Mouse (Mus musculus) kidney, embryonic 16.5 days (tissue): ENCODE results near the gene Phf23. TPM values are rescaled to one million over a fixed set of nuclear protein-coding genes. Genes with fewer than 3 reads are reported as not detected.

Source experiments
- ATAC-seq: fragments of 200-750 bp; cut with Nextera tagmentation; 2 replicates; pipeline ENCODE4 v1.8.0; 2017; ENCODE audit warnings: moderate TSS enrichment; ENCODE audit not compliant: low FRiP score, low TSS enrichment
- H3K27ac ChIP-seq: fragments of 300-500 bp; sonication (generic); 2 replicates; pipeline ENCODE4 v1.5.1; 2014; ENCODE audit warnings: low read length
- H3K27me3 ChIP-seq: fragments of 300-500 bp; sonication (generic); 2 replicates; pipeline ENCODE4 v1.6.1; 2014; ENCODE audit warnings: low read length, control low read depth, mixed read lengths; ENCODE audit not compliant: insufficient read depth
- H3K36me3 ChIP-seq: fragments of 300-500 bp; sonication (generic); 2 replicates; pipeline ENCODE4 v1.6.1; 2014; ENCODE audit warnings: low read length, control low read depth, mixed read lengths; ENCODE audit not compliant: insufficient read depth
- H3K4me1 ChIP-seq: fragments of 300-500 bp; sonication (generic); 2 replicates; pipeline ENCODE4 v1.6.1; 2014; ENCODE audit warnings: low read length, control low read depth, mixed read lengths; ENCODE audit not compliant: insufficient read depth
- H3K4me2 ChIP-seq: fragments of 300-500 bp; sonication (generic); replicated peaks from 2 replicates; pipeline ENCODE4 v1.6.1; 2014; ENCODE audit warnings: low read depth, low read length
- H3K4me3 ChIP-seq: fragments of 300-500 bp; sonication (generic); 2 replicates; pipeline ENCODE4 v1.5.1; 2014; ENCODE audit warnings: mild to moderate bottlenecking, low read length
- H3K9ac ChIP-seq: fragments of 300-500 bp; sonication (generic); replicated peaks from 2 replicates; pipeline ENCODE4 v1.6.1; 2014; ENCODE audit warnings: low read length
- H3K9me3 ChIP-seq: fragments of 300-500 bp; sonication (generic); 2 replicates; pipeline ENCODE4 v1.6.1; 2016; ENCODE audit warnings: low read length, control low read depth
- WGBS: fragments of 180-500 bp; shearing (Covaris S2); extraction: QIAGEN DNeasy Blood & Tissue Kit; methylation state at CpG from one replicate; pipeline ENCODE4 v1.1.7; 2014; 5-methylcytosine and 5-hydroxymethylcytosine counted together
- polyA plus RNA-seq: library from polyadenylated mRNA; unstranded; fragments of >200 nt; fragmentation: Nextera tagmentation; extraction: Ambion mirVana; gene quantifications from 2 replicates; pipeline ENCODE4 v1.2.1, GENCODE M21; 2015

Phf23 gene
- polyA plus RNA-seq, 1 experiment from 2014 or later = 74.5 TPM

DNA sequence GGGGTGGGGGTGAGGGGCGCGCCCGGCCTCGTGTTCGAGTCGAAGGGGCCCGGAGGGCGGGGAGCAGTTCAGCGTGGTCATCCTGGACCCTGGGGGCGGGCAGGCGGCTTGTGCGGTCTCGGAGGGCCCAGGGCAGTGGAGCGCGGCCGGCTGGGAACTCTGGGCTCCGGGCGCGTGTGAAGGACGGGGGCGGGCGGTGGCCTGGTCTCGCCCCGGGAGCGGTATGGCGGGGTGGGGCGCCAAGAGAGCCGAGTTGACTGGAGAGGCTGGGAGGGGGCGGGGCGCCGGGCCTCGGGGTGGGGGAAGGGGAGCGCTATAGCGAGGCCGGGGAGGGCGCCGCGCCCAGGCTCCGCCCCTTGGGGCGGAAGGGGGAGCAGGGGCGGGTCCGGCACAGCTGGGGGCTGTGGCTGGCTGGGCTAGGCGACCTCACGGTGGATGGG lies 1.5 kb downstream of the Phf23 start:
- Histone ChIP-seq H3K4me3 (peak overlapping the region; percentile 98), H3K9ac (peak overlapping the region; percentile 94), H3K27me3 (no peaks in the 10 kb centered on the region), H3K4me1 (peaks cover 37% of the 10 kb centered on the region), H3K27ac (peak overlapping the region; percentile 99), H3K36me3 (peaks cover 33% of the 10 kb centered on the region), H3K4me2 (peak overlapping the region; percentile 60), H3K9me3 (no peaks in the 10 kb centered on the region)
- WGBS = 1% methylated on average over 31 of the region's 44 CpGs
- ATAC-seq = peak; percentile 69

DNA sequence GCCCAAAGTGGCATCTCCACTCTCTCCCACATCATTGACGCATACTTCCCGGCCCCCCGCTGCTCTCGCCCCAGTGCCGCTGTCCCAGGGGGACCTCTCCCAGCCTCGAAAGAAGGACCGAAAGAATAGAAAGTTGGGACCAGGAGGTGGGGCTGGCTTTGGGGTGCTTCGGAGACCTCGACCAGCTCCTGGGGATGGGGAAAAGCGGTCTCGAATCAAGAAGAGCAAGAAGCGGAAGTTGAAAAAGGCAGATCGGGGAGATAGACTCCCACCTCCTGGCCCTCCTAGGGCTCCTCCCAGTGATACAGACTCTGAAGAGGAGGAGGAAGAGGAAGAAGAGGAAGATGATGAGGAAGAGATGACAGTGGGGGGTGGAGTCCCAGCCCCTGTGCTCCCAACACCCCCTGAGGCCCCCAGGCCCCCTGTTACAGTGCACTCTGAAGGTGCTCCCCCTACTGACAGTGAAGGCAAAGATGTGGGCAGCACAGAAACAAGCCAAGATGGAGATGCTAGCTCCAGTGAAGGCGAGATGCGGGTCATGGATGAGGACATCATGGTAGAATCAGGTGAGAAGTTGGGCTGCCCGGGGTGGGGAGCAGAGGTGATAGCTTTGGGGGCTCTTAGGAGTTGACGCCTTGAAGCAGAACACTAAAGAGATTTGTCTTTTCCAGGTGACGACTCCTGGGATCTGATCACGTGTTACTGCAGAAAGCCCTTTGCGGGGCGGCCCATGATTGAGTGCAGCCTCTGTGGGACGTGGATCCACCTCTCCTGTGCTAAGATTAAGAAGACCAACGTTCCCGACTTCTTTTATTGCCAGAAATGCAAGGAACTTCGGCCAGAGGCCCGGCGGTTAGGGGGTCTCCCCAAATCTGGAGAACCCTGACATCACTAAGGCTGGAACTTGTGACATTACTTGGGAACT lies 3.3 kb downstream of the Phf23 start:
- H3K4me3 ChIP-seq = peak overlapping the region; percentile 2; the same call in 1 of the 2 replicates
- no peak overlapping the region for H3K9ac ChIP-seq
- peaks cover 45% of the 10 kb centered on the region for H3K4me1 ChIP-seq
- no peak overlapping the region for H3K4me2 ChIP-seq
- 91% methylated on average over 27 of the region's 27 CpGs for WGBS
- no peak overlapping the region for H3K27ac ChIP-seq
- ATAC-seq = no peak
- H3K27me3 ChIP-seq = no peaks in the 10 kb centered on the region
- H3K9me3 ChIP-seq = no peaks in the 10 kb centered on the region
- peaks cover 34% of the 10 kb centered on the region for H3K36me3 ChIP-seq

DNA sequence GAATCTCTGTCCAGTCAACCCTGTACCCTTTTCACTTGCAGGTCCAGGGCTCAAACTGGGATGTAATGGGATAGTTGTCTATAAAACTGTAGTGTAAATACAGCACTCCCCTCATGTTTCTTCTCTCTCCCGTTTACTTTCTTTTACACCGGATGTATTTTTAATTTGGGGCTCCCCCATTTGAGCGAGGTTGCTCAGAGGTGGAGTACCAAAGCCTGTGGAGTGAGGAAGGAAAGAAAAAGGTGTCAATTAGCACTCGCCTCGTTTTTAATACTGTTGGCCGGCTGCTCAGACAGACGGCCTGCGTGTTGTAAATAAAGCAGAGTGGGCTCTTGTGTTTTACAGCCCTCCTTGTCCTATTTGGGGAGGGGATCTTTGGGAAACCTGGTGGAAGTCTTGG lies 4.1 kb downstream of the Phf23 start:
- Histone ChIP-seq H3K4me1 (peaks cover 41% of the 10 kb centered on the region), H3K4me3 (no peak overlapping the region), H3K27ac (peak overlapping the region; percentile 97), H3K4me2 (no peak overlapping the region), H3K27me3 (no peaks in the 10 kb centered on the region), H3K9me3 (no peaks in the 10 kb centered on the region), H3K36me3 (peaks cover 29% of the 10 kb centered on the region), H3K9ac (no peak overlapping the region)
- no peak for ATAC-seq
- 60% methylated on average over 8 of the region's 8 CpGs for WGBS

DNA sequence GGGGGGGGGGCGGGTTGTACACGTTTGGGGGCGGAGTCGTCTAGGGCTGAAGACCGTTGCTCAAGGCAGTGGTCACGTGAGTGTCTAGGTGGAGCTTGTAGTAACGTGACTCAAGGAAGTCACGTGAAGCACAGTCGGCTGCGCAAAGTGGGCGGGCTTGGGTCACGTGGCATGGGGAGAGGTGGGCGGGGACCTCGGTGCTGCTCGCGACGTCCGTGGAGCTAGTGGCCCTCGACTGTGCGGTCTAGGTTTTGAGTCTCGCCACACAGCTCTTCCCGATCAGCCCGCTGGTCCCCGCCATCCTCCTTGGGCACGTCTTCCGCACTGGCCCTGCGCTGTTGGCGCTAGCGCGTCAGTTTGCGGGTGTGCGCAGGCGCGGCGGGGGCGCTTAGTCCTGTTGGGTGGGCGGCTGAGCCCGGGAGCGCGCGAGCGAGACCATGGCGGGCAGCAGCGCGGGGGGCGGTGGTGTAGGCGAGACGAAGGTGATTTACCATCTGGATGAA lies 4.9 kb downstream of the Phf23 start, which contains the start of gene Dvl2:
Gene Dvl2 (plus strand): TSS at position 200 of the 503 bp plus-strand sequence.
- ATAC-seq = peak; percentile 33
- WGBS = 1% methylated on average over 48 of the region's 48 CpGs
- H3K9me3 ChIP-seq = no peaks in the 10 kb centered on the region

DNA sequence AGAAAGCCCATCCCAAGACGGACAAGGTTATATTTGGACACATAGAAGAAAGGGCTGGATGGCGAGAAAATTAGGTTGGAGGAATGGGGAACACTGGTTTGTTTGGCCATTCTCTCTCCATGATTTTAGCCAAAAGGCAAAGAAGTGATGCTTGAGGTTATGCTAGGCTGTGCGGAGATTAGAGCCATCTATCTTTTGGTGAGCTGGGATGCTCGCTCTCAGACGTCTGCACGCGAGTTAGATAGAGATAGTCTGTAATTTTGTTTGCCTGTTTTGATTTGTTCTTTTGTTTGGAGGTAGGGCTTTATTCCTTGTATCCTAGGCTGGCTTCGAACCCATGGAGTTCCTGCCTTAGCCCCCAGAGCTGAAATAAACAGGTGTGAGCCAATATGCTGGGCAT lies 5.6 kb downstream of the Phf23 start:
- Histone ChIP-seq H3K9ac (peak overlapping the region; percentile 87), H3K9me3 (no peaks in the 10 kb centered on the region), H3K27ac (peak overlapping the region; percentile 97), H3K36me3 (peaks cover 41% of the 10 kb centered on the region), H3K4me2 (peak overlapping the region; percentile 82), H3K27me3 (no peaks in the 10 kb centered on the region), H3K4me1 (peaks cover 36% of the 10 kb centered on the region), H3K4me3 (peak overlapping the region; percentile 80)
- 11% methylated on average over 8 of the region's 8 CpGs for WGBS
- no peak for ATAC-seq

More for the DNA sequence above, 4.9 kb downstream of the Phf23 start, which contains the start of gene Dvl2:
- peaks cover 34% of the 10 kb centered on the region for H3K36me3 ChIP-seq
- peak within 1 kb of the TSS; percentile 80 for H3K4me3 ChIP-seq
- peak within 1 kb of the TSS; percentile 97 for H3K27ac ChIP-seq
- H3K4me2 ChIP-seq = peak within 1 kb of the TSS; percentile 82
- H3K27me3 ChIP-seq = no peaks in the 10 kb centered on the region
- peak within 1 kb of the TSS; percentile 87 for H3K9ac ChIP-seq
- H3K4me1 ChIP-seq = peaks cover 36% of the 10 kb centered on the region

DNA sequence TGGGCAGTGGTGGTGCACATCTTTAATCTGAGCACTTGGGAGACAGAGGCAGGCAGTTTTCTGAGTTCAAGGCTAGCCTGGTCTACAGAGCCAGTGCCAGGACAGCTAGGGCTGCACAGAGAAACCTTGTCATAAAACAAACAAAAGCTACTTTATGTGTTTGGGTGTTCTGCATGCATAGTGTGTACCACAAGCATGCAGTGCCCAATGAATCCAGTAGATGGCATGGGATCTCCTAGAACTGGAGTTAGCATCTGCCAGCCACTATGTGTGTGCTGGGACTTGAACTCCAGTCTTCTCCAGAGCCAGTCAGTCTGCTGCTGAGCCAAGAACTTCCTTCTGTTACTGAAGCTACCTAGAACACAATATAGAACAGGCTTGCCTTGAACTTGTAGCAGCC lies 6.3 kb downstream of the Phf23 start:
- peak overlapping the region; percentile 87 for H3K9ac ChIP-seq
- peaks cover 36% of the 10 kb centered on the region for H3K4me1 ChIP-seq
- peaks cover 48% of the 10 kb centered on the region for H3K36me3 ChIP-seq
- no peaks in the 10 kb centered on the region for H3K9me3 ChIP-seq
- H3K27ac ChIP-seq = no peak overlapping the region
- H3K4me2 ChIP-seq = peak overlapping the region; percentile 82
- ATAC-seq = no peak
- no peaks in the 10 kb centered on the region for H3K27me3 ChIP-seq
- H3K4me3 ChIP-seq = peak overlapping the region; percentile 80

DNA sequence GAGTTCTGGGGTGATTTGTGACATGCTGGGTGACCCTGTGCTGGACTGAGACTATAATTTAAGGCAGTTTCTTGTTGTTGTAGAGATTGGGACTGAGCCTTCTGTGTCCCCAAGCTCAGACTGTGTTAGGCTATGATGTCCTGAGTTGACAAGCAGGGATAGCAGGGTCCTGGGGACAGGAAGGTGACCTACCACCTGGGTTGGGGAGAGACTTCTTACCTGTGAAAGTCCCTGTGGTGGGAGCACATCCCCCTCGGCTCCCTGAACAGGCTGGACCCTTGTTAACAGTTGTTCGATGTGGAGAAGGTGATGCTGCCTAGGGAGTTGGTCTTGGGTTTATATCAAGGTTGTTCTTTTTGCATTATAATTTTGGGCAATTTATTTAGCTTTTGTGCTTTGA lies 6.9 kb downstream of the Phf23 start:
- H3K9ac ChIP-seq = 0 out of 2 replicates have a peak overlapping the region, but pooled peaks have one; percentile 15
- no peak for ATAC-seq
- 86% methylated on average over 2 of the region's 2 CpGs for WGBS

DNA sequence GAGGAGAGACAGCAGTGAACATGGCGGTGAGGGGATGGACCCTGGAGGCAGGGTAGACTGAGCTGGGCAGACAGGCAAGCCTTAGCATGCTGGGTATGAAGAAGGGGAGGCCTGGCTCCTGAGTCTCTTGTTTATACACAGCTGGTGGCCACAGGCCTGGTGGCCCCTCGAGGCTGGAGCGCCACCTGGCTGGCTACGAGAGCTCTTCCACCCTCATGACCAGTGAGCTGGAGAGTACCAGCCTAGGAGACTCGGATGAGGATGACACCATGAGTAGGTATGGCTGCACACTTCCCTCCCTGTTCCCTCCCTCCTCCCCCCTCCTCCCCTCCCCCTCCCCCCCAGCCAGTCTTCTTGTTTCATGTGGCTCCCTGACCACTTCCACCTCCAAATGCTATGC lies 9.9 kb downstream of the Phf23 start:
- 56% methylated on average over 5 of the region's 5 CpGs for WGBS
- H3K9me3 ChIP-seq = no peaks in the 10 kb centered on the region
- no peak overlapping the region for H3K4me3 ChIP-seq
- H3K27me3 ChIP-seq = no peaks in the 10 kb centered on the region
- ATAC-seq = peak; percentile 36; the same call in 1 of the 2 replicates
- peaks cover 25% of the 10 kb centered on the region for H3K4me1 ChIP-seq
- no peak overlapping the region for H3K9ac ChIP-seq
- no peak overlapping the region for H3K4me2 ChIP-seq
- no peak overlapping the region for H3K27ac ChIP-seq
- peaks cover 61% of the 10 kb centered on the region for H3K36me3 ChIP-seq

More for the DNA sequence above, 6.9 kb downstream of the Phf23 start:
- H3K4me1 ChIP-seq = peaks cover 33% of the 10 kb centered on the region
- no peak overlapping the region for H3K4me3 ChIP-seq
- H3K27ac ChIP-seq = no peak overlapping the region
- H3K27me3 ChIP-seq = no peaks in the 10 kb centered on the region
- peak overlapping the region; percentile 82 for H3K4me2 ChIP-seq
- no peaks in the 10 kb centered on the region for H3K9me3 ChIP-seq
- peaks cover 54% of the 10 kb centered on the region for H3K36me3 ChIP-seq

DNA sequence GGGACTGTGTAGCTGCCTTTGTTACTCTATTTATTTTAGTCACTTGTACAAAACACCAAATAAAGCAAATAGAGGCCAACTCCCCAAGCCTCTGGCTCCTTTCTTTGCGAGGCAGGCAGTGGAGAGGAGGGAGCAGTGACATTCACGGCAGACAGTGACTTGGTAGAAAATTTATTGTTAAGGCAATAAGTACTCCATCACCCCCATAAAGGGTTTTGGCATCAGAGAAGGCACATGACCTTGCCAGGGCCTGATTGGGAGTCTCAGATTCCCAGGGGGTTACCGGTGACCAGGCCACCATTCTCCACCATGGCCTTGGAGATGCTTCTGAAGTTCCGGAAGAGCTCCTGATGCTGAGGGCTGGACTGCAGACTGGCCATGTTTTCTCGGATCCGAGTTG lies 14.5 kb downstream of the Phf23 start:
- 73% methylated on average over 6 of the region's 6 CpGs for WGBS
- Histone ChIP-seq H3K9me3 (no peaks in the 10 kb centered on the region), H3K9ac (no peak overlapping the region), H3K27ac (no peak overlapping the region), H3K4me2 (no peak overlapping the region), H3K4me3 (no peak overlapping the region), H3K4me1 (peaks cover 12% of the 10 kb centered on the region), H3K27me3 (no peaks in the 10 kb centered on the region), H3K36me3 (peaks cover 85% of the 10 kb centered on the region)
- ATAC-seq = no peak

DNA sequence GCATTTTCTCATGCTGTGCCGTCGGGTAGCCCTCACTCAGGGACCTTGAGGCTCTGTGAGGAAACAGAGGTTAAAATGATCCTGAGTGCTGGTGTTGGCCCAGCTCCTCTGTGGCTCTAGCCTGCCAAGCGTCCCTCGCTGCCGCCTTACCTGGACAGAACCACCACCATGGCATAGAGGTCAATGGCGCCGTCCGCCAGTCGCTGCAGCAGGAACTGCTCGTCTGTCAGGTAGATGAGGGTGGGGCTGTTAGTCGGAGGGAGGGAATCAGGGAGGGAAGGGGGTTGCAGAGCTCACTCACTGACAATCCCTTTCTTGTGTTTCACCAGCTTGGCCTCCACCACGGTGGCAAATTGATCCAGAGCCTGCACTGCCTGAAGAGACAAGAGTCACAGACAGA lies 15.0 kb downstream of the Phf23 start:
- no peak overlapping the region for H3K27ac ChIP-seq
- H3K4me1 ChIP-seq = peaks cover 14% of the 10 kb centered on the region
- 83% methylated on average over 12 of the region's 12 CpGs for WGBS
- H3K4me3 ChIP-seq = no peak overlapping the region
- H3K4me2 ChIP-seq = no peak overlapping the region
- no peak for ATAC-seq
- H3K9me3 ChIP-seq = no peaks in the 10 kb centered on the region
- H3K9ac ChIP-seq = no peak overlapping the region
- H3K27me3 ChIP-seq = no peaks in the 10 kb centered on the region
- peaks cover 80% of the 10 kb centered on the region for H3K36me3 ChIP-seq
